Mouse (Mus musculus) c-Kit-positive CD71-positive TER-119-negative erythroid progenitor cells, embryonic 14.5 days (primary cell): Measurements from ENCODE around the gene Csnk1e.

ENCODE experiments used
- DNase-seq: peaks from one replicate; pipeline ENCODE4 v3.0.0-alpha.2; 2013; ENCODE audit warnings: low read depth

The Csnk1e gene

DNA sequence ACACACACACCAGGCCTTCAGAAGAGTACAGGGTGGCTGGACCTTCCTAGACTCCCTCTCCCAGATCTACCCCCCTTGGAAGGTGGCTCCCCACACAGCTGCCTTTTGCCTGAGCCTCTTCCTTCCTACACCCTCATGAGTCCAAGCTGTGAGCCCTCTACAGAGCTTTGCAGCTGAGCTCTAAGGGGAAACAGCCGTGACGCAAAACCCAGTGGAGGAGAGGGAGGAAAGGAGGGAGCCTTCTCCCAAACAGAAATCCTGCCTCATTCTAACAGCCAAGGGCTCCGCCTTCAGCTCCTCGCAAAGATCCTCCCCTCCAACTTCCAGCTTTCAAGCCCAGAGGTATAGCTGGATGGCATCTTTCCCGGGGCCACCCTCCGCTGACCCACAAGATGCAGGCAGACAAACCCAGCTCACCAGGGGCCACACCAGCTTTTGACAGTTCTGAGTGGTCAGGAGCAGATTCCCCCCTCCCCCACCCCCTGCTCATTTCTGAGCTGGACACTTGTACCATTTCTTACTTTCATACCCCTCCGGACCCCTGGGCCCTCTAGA, 11.4 kb downstream of the Csnk1e start:
- no peak for DNase-seq

- no peak for DNase-seq
Observed at GRCm38 (mm10) chr15:79442961-79443518, 12.3 kb downstream of the Csnk1e start.

GRCm38 (mm10) chr15:79442257-79442611, 13.1 kb downstream of the Csnk1e start:
- DNase-seq: no peak

DNA sequence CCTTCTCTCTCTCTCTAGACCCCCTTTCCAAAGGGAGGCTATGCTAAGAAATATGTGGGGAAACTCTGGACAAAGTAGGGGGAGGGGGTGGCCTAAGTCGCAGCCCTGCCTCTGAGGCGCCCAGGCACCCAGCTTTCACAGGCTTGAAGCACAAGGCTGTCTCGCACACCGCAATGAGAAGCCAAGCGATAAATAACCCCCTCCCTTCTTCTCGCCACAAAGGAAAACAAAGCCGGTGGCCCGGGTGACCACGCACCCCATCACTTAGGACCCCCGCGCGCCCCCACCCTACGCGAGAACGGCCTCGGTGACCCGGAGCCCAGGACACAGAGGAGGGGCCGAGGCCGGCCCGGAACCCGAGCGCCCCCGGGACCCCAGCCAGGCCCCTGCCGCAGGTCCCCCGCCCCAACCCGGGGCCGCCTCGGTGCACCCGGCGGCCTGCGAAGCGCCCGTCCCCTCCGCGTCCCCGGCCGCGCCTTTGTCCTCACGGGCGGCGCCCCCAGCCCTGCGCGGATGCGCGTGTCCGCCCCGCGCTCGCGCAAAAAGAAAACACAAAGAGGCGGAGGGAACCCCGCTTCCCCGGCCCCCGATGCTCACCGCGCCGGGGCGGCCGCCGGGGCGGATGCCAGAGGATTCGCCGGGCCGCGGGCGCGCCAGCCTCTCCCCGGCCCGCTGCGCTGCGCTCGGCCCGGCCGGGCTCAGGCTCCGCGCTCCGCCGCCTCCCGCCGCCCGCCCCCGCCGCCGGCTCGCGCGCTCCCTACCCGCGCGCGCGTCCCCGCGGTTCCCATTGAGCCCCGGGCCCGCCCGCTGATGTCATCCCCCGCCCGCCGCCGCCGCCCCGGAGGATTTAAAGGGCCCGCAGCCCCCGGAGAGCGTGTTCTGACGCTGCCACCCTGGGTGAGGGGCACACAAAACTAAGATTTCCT, 13.8 kb downstream of the Csnk1e start:
- peak; percentile 30 for DNase-seq

DNA sequence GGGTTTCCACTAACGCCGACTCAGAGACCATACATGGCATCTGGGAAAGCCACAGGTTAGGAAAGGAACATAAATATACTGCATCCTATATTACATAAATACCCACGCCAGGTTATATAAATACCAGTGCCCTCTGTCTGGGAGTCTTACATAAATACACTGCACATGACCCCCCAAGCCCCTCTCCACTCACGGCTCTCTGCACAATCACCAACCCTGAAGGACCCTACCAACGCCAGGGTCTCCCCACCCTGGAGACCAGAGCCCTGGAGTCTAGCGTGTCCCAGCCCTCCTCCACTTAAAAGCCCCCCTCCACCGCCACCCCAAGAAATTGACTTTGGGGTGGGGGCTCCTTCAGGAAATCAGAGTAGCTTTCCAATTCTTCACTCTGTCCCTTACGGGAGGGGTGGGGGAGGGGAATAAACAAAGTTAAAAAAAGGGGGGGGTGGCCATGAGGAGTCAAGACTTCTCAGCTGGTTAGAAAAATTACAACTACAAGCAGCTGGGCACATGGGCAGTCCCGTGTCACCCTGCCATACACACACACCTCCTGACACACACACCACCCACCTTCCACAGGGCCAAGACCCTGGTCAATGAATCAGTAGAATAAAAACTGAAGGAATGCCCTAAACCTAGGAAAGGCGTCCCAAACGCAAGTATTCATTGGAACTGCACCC, 14.6 kb downstream of the Csnk1e start:
- DNase-seq: no peak

- no peak for DNase-seq
Observed at GRCm38 (mm10) chr15:79440223-79440622, 15.1 kb downstream of the Csnk1e start.

DNA sequence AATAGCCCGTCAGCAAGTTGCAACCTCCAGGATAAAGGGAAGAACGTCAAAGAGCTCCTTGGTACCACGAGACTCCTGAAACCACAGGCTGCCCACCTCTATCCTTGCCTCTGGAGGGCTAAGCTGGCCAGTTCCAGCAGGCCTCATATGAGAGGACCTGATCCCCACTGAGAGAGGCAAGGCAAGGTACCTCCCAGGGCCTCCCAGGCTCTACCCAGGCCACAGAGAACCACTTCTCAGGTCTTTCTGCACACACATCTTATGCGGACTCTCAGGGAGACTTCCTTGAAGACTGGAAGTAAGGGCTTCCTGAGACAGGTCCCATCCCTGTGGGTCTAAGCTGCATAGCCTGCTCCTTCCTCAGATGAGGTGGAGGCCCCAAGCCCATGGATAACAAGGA, 16.0 kb downstream of the Csnk1e start:
- no peak for DNase-seq

GRCm38 (mm10) chr15:79438816-79439215, 16.6 kb downstream of the Csnk1e start:
- no peak for DNase-seq

DNA sequence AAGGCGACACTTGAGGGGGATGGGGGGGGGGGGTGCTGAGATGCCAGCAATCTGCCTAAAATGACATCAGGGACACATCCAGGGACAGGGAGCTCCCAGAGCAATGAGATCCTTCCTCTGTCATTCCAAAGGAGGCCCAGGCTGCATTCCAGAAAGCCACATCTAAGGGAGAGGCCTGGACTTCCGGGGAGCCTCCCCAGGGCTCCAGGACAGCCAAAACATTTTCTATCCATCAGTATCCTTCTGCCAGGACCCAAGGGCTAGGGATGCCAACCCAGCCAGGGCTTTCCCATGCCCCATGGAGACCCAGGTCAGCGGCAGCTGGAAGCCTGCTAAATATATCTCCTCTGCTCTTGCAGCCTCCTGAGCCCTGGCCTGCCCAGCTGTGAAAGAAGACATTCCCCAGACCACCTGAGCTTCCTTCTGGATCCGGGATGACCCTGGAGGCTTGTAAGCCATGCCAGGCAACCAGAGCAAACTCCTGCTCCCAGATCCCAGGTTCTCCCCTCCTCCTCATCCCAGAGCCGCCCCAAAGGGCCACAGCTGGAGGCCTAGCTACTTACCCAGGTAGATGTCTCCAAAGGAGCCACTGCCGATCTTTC, 17.1 kb downstream of the Csnk1e start:
- DNase-seq: no peak

DNA sequence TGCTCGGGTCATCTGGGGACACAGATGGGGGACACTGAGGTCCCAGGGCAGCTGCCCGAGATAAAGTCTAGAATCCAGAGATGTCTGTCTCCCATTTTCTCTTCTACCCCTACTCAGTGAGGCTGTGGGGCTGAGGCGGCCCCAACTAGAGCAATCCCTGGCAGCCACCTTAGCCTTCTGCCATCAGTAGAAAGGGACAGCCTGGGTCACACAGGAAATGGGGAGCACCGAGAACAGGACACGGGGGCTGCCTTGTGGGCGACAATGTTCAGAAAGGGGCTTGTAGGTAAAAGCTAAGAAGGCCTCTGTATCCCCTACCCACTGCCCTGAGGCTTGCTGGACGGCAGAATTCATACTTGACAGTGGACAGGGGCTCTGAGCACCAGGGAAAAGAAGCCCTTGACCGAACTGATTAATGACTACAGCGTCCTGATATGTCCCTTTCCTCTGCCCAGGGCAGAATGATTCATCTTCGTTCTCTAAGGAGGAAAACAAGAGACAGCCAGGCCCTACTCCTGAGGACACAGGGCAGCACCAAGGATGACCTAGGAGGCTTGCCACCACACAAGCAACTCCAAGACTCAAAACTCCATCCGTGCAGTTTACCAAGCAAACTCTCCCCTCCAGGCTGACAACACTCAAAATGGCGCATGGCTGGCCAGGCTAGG, 17.7 kb downstream of the Csnk1e start:
- no peak for DNase-seq

DNA sequence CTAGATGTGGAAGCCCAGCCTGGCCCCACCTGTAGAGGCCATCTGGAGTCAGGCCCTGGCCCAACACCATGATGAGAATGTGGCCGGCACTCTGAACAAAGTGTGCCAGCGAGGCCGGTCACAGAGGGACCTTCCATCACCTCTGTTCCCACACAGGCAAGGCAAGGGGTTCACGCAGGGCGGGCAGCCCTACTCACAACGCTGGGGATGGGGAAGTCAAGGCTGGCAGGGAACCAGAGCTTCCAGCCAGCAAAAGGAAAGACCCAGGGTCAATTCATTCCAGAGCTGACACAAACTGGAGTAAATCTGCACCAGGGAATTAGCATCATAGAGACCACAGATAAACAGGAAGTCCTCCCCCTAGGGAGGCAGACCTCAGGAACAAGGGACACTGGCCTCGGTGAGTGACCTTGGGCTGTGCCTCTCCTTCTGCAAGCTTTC, 18.9 kb downstream of the Csnk1e start:
- DNase-seq: no peak

- DNase-seq: no peak
Observed at GRCm38 (mm10) chr15:79435191-79435671, 20.1 kb downstream of the Csnk1e start.

DNA sequence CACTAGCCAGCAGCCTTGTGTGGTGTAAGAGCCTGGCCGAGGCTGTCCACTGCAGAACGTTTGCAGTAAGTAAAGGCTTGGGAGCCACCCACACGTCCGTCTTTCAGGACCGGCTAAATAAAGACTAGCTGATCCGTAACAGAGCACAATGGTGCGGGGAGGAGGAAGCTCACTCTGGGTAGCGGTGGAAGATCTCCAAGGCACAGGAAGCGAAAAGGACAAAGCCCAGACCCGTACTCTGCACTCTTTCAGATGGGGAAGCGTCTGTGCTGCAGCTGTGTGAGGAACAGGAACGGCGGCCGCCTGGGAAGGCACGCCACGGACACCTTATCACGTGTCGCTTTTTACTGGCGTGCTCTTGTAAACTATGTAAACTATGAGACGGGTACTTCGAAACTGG, 22.5 kb downstream of the Csnk1e start:
- no peak for DNase-seq

GRCm38 (mm10) chr15:79432328-79432727, 23.0 kb downstream of the Csnk1e start:
- DNase-seq: no peak

- DNase-seq: no peak
Observed at GRCm38 (mm10) chr15:79431925-79432324, 23.4 kb downstream of the Csnk1e start.

DNA sequence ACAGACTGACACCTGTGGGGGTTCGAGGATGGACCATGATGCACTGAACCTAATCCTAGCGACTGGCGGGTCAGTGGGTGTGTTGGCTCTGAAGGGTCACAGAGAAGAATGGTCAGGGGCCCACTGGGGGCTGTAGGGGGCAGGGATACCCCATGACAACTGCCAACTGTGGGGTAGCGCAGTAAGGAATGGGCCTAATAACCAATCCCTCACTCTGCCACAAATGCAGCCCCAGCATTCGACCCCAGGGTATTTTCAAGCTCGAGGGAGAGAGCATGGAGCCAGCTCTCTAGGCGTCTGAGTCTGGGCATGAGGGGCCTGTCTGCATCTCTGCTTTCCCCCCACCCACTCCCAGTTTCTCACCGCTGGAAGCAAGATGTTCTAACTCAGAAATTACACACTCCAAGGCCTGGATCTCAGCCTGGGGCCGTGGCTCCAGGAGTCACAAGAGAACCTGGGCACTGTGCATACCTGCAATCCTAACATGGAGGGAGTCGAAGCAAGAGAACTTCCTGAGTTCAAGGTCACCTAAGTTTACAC, 24.8 kb downstream of the Csnk1e start:
- no peak for DNase-seq

DNA sequence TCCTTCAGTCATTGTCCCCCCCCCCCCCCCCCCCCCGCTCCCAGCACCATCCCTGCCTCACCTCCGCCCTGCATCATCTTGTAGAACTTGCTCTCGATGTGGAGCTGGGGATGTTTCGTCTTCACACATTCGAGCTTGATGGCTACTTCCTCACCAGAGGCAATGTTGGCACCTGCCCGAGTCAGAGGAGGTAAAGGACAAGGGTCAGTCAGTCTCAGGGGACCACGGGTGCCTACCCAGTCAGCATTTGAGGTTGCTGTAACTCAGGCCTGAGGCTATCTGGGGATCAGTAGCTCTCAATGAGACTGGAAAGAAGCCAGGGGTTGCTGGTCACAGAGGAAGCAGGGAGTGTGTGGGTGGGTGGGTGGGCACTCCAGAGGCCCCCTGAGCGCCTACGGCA, 25.4 kb downstream of the Csnk1e start:
- DNase-seq: no peak

DNA sequence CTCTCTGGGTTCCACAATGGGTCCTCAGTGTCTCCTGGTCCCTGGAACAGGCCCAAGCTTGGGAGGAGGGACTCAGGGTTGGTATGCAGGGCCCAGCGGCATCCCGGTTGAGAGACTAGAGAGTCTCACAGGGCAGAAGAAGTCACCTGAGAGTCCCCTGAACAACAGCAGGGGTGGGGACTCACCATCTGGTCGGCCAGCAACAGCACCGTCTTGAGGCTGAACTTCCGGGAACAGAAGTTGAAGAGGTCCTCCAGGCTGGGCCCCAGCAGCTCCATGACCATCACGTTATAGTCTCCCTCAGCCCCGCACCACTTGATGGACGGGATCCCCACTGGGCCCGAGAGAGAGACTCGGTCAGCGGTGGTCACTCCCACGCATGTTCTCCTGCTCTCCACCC, 25.8 kb downstream of the Csnk1e start:
- DNase-seq: no peak

DNA sequence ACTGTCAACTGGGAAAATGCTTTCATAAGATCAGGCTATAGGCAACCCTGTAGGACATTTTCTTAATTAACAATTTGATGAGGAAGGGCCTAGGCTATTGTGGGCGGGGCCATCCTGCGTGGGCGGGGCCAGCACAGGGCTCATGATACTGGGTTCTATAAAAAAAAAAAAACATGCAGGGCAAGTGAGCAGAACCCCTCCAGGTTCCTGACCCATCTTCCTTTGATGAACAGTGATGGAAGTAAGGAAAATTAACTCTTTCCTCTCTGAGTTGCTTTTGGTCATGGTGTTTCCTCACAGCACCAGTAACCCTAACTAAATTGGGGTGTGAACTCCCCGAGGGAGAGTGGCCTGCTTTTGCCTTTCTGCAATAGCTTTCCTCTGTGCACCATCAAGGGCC, 26.8 kb downstream of the Csnk1e start:
- DNase-seq: no peak

DNA sequence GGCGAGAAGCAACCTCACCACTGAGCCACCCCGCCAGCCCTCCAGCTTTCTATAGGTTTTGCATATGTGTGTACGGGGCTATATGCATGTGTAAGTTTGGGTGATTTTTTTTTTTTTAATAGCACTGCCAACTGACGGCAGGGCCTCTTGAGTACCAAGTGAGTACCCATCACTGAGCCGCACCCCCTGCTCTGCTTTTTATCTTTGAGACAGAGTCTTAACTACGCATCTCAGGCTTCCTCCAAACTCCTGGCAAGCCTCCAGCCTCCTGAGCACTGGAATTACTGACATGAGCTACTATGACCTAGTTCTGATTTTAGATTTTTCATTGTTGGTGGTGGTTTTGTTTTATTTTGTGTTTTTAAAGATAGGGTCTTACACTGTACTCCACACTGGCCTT, 27.9 kb downstream of the Csnk1e start:
- no peak for DNase-seq

- no peak for DNase-seq
Observed at GRCm38 (mm10) chr15:79425516-79425915, 29.9 kb downstream of the Csnk1e start.
